Mouse (Mus musculus): ENCODE results near the gene Tnfrsf17. TPM values are rescaled to one million over a fixed set of nuclear protein-coding genes. Genes with fewer than 3 reads are reported as not detected.
"Not testable (repeated sequence)": the region's sequence is repeated elsewhere in the genome, so short reads cannot be mapped to it uniquely, and the experiment has no call there.

Gene Tnfrsf17
- polyA plus RNA-seq, 1 experiment from 2014 or later = 0.35 TPM

- no peak for DNase-seq (ENCODE audit: low spot score)
Observed at GRCm38 (mm10) chr16:11331030-11331429, 17.4 kb downstream of the Tnfrsf17 start.

GRCm38 (mm10) chr16:11343292-11343815, 29.7 kb downstream of the Tnfrsf17 start:
- no peak for DNase-seq (ENCODE audit: low spot score)

- no peak for DNase-seq (ENCODE audit: low spot score)
Observed at GRCm38 (mm10) chr16:11351903-11352302, 38.3 kb downstream of the Tnfrsf17 start.

GRCm38 (mm10) chr16:11359173-11359572, 45.6 kb downstream of the Tnfrsf17 start:
- no peak for DNase-seq (ENCODE audit: low spot score)

GRCm38 (mm10) chr16:11359919-11360318, 46.3 kb downstream of the Tnfrsf17 start:
- no peak for DNase-seq (ENCODE audit: low spot score)

GRCm38 (mm10) chr16:11360576-11360975, 47.0 kb downstream of the Tnfrsf17 start:
- not testable (repeated sequence) for DNase-seq (ENCODE audit: low spot score)

GRCm38 (mm10) chr16:11365626-11366025, 52.0 kb downstream of the Tnfrsf17 start:
- DNase-seq (ENCODE audit: low spot score) = no peak

- DNase-seq (ENCODE audit: low spot score) = no peak
Observed at GRCm38 (mm10) chr16:11366851-11367250, 53.2 kb downstream of the Tnfrsf17 start.

GRCm38 (mm10) chr16:11368412-11368811, 54.8 kb downstream of the Tnfrsf17 start:
- no peak for DNase-seq (ENCODE audit: low spot score)

- DNase-seq (ENCODE audit: low spot score) = no peak
Observed at GRCm38 (mm10) chr16:11369162-11369561, 55.5 kb downstream of the Tnfrsf17 start.

GRCm38 (mm10) chr16:11369642-11370041, 56.0 kb downstream of the Tnfrsf17 start:
- DNase-seq (ENCODE audit: low spot score) = no peak

Other genes starting within 250 kb of the Tnfrsf17 start
- gene Litaf, start 247.7 kb upstream of the Tnfrsf17 start, polyA plus RNA-seq (2015; fragmentation: Nextera tagmentation; extraction: Ambion mirVana) = 36.7 and 38.5 TPM in 2 replicates
- gene Txndc11, start 179.2 kb upstream of the Tnfrsf17 start, polyA plus RNA-seq (2015; fragmentation: Nextera tagmentation; extraction: Ambion mirVana) = 23.6 and 27.2 TPM in 2 replicates
- gene Zc3h7a, start 137.4 kb upstream of the Tnfrsf17 start, polyA plus RNA-seq (2015; fragmentation: Nextera tagmentation; extraction: Ambion mirVana) = 84.5 and 89.5 TPM in 2 replicates
- gene Rsl1d1, start 110.5 kb upstream of the Tnfrsf17 start, polyA plus RNA-seq (2015; fragmentation: Nextera tagmentation; extraction: Ambion mirVana) = 207 and 215 TPM in 2 replicates
- 75.6 and 81.3 TPM in 2 replicates for gene Gspt1, start 59.5 kb upstream of the Tnfrsf17 start, polyA plus RNA-seq (2015; fragmentation: Nextera tagmentation; extraction: Ambion mirVana)
- 7.2 and 11.4 TPM in 2 replicates for gene Snx29, start 9.1 kb downstream of the Tnfrsf17 start, polyA plus RNA-seq (2015; fragmentation: Nextera tagmentation; extraction: Ambion mirVana)

Measured in thymus, postnatal 0 days (tissue).